Mouse (Mus musculus) testis, postnatal 14 days (tissue): ENCODE measurements around the gene Dnajb2.

Source experiments
- DNase-seq: peaks from one replicate; pipeline ENCODE4 v3.0.0; 2021; ENCODE audit warnings: low spot score

The Dnajb2 gene

DNA sequence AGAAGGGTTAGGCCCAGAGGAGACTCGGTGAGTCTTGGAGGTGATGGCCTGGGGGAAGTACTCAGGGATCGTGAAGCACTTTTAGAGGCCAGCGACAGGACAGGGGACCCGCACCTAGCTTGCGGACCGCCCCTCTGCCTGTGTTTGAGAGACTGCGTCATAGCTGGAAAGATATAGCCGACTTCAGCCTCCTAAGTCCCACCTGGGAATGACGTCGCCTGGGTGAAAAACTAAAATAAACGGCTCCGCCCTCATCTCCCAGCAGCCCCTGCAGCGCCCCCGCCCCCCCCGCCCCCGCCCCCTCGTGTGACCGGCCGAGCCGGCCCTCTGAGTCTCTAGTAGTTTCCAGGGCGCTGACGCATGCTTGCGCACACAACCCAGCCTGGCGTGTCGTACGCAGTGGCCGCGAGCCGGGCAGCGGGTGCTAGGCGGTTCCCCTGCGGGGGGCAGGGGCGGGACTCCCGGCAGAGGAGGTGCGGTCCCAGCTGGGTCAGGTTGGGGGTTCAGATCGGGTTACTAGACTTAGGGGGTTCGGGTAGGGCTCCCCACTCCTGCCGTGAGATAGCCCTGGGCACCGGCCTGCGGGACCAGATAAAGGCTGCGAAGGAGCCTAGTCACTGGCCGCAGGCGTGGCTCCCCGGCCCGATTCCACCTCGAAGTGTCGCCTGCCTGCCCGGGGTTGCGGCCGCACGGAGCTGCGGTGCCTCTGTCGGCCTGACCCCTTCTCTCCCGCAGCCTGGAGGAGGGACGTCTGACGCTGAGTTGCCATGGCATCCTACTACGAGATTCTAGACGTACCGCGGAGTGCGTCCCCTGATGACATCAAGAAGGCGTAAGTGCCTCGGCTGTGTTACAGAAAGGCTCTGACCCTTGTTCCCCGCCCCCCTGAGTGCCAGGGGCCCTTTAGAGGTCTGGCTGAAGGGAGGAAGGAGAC lies at the start of gene Dnajb2:
Dnajb2 (plus strand) TSS at position 290 of the 934 bp plus-strand sequence.
- DNase-seq = peak; percentile 78

- DNase-seq = no peak
Observed at GRCm38 (mm10) chr1:75187126-75187525, 49.1 kb upstream of the Dnajb2 start.

DNA sequence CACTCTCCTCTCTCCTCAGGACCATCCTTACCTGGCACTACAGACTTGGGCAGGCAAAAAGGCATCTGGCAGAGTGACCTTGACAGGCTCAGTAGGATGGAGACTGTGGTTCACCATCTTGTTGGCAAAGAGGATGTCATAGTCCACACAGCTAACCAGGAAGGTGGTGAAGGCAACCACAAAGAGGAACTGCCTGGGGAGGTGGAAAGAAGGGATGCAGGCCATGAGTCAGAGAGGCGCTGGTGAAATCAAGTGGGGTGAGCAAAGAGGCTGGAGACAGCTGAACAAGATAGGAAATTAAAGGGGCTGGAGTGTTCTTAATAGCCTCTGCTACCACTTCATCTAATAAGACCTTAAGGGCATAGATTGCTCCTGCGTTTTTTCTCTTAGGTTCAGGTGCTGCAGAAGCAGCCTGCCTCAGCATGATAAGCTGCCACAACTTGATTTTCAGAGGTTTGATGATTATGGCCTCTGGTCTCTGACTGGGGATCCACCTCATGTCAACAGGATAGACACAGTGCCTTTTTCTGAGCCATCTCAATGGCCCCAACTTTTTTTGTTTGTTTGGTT lies 48.2 kb upstream of the Dnajb2 start:
- no peak for DNase-seq

DNA sequence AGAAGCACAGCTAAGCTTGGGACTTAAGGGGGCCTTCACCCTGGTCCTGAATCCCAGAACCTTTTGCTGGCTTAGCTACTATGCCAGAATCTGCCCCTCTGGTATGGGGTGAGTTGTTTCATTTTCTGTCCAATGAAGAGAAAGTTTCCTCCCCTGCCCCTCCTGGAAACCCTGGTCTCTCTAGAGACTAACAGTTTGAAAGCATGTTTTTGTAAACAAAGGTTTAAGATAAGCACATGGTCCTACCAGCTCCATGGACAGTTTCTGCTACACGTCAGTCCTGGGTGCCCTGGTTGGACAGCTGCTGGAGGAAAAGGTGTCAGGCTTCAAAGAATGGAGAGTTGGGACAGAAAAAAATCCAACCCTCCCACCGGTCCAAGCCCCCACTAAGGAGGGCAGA lies 45.6 kb upstream of the Dnajb2 start:
- DNase-seq = no peak

DNA sequence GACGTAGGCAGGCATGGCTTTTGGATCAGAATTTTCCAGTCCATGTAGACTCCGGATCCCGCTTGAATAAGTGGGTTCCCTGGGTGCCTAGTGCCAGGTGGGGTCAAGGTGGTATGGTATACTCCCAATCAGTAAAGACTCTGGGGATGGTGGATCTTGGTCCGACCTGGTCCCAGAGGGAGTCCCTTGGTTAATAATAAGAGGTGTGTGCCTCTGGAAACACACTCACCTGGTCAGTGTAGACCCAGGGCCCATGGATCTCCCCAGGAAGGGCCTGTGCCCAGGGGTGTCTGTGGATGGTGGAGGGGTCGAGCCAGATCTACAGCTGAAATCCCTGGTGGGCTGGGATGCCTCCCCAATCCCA lies 45.0 kb upstream of the Dnajb2 start:
- DNase-seq = no peak

- peak; percentile 96 for DNase-seq
Observed at GRCm38 (mm10) chr1:75191622-75192402, 44.4 kb upstream of the Dnajb2 start, which contains the start of the genes Ankzf1 and Atg9a. Ankzf1 (plus strand) TSS chr1:75192151. Atg9a (minus strand) TSS chr1:75192196.

- peak; percentile 66 for DNase-seq
Observed at GRCm38 (mm10) chr1:75192452-75192851, 43.8 kb upstream of the Dnajb2 start.

GRCm38 (mm10) chr1:75201236-75201635 lies 35.0 kb upstream of the Dnajb2 start:
- no peak for DNase-seq

GRCm38 (mm10) chr1:75208967-75209678 lies 27.1 kb upstream of the Dnajb2 start:
- DNase-seq = no peak

DNA sequence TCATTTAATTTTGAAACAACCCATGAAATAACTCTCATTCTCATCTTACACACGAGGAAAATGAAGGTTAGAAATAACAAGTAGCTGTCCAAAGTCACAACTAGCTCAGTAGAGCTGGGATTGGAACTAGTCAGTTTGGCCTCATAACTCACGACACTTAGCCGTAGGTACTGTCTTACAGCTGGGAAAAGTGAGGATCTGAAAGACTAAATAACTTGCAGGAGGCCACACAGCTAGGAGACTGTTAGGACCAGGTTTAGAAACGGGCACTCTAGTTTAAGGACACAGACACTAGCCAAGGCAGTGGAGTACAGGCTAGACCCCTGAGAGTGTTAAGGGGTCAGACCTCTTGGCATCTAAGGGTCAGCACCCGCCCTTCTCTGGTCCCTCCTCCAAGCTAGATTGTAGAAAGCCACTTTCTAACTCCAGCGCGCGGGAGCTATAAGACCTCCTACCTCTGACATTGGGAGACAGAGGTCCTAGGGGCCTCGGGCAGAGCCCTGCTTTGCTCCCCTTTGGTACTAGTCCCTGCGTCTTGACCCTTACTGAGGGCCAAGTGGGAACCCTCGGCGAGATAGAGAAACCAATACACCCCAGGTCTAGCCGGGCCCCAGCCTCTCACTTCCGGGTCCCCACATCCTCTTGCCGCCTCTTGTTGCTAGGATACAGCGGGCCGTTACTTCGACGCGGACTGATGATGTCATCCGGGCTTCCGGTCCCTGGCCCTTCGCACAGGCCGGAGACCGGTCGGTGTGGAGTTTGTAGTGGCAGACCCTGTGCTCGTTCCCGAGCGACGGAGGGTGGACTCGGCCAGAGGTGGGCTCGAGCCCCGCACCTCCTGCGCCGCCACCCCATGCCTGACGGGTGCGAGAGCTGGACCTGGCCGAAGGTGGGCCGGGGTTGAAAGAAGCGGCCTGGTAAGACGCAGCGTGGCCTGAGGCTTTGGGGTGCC lies 25.8 kb upstream of the Dnajb2 start, which contains the start of the genes Glb1l and Stk16:
Glb1l (minus strand) TSS at position 678 of the 952 bp plus-strand sequence.
Stk16 (plus strand) TSS at position 703 of the 952 bp plus-strand sequence.
- peak; percentile 97 for DNase-seq

DNA sequence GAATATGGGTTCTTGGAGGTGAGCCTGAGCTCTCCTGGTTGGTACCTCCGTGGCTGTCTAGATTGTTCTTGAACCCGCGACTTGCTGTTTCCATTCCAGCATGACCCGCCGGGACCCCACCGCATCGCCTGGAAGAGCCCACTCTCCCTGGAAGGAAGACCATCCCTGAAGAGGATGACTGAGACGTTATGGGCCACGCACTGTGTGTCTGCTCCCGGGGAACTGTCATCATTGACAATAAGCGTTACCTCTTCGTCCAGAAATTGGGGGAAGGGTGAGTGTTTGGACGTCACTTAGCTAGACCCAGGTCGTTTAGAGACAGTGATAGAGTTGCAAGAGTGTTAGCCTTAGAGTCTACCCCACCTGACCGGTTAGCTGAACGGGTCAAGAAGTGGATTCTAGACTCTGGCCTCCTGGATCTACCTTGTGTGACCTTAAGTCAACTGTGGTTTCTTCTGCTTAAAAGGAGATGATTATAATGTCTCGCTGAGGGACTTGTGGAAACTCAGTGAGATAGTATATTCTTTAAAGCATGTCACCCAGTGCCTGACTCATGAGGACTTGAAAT lies 25.0 kb upstream of the Dnajb2 start:
- DNase-seq = no peak

DNA sequence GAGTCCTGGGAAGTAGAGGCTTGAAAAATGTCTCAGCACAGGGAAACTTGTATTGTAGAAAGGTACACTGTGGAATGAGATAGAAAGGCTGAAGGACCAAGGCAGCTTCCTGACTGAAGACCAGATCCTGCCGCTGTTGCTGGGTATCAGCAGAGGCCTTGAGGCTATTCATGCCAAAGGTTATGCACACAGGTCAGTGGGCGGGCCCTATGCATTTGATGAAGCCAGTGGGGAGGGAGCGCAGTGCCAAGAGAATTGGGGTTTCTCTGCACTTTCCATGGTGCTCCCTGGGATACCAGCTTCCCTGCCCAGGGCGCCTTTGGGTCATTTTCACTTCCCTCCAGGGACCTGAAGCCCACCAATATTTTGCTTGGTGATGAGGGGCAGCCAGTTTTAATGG lies 23.7 kb upstream of the Dnajb2 start:
- DNase-seq = no peak

- DNase-seq = no peak
Observed at GRCm38 (mm10) chr1:75213096-75213495, 23.1 kb upstream of the Dnajb2 start.

DNA sequence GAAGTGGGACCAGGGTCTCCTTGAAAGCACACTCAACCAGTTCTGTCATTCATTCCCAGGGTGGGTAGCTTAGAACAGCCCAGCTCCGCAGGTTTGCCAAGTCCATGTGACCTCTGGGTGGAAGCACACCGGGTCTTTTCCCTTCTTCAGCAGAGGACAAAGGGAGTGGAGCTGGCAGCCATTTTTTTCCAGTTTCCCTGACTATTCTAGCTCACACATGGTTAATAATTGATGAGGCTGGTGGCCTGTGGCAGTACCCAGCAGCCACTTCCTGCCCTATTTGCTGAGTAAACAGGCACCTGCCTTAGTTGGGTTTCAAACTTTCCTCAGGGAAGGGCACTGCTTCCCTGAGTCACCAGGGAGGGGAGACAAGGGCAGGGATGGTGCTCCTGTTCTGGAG lies 21.8 kb upstream of the Dnajb2 start:
- no peak for DNase-seq

DNA sequence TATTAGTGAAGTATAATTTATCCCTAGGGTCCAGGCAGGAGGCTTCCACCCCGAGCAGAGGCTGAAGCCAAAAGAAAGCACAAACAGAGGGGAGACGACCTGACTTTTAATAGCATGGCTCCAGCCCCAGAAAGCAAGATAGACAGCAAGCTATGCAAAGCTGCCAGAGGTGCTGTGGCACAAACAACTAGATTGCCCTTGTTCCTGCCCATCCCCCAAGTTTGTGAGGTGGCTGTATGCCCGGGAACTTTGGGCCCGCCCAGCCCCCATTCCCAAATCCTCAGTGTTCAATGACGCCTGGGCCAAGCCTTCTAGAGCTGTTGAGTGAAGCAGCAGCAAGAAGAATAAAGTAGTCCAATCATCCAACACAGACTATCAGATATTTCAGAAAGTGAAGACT lies 21.3 kb upstream of the Dnajb2 start:
- DNase-seq = no peak

DNA sequence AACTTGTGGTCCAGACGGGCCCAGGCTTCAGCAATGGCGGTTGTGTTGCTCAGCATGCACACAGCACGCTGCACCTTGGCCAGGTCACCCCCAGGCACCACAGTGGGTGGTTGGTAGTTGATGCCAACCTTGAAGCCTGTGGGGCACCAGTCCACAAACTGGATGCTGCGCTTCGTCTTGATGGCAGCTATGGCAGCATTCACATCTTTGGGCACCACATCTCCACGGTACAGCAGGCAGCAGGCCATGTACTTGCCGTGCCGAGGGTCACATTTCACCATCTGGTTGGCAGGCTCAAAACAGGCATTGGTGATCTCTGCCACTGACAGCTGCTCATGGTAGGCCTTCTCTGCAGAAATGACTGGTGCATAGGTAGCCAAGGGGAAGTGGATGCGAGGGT lies 20.4 kb upstream of the Dnajb2 start:
- no peak for DNase-seq

GRCm38 (mm10) chr1:75216797-75217585 lies 19.2 kb upstream of the Dnajb2 start:
- no peak for DNase-seq

DNA sequence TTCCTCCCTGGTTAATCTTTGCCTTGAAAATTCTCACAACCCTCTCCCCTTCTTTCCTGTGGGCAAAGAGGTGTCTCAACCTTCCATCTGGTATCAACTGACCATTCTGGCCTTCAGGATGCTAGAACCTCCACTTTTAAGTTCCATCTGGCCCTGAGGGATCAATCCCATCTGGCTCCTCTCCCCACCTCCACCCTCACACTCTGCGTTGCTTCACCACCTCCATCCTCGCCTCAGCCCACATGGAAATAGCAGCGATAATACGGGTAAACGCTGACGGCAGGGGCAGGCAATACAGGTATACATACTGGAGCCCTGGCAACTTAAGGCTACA lies 18.3 kb upstream of the Dnajb2 start:
- no peak for DNase-seq

- no peak for DNase-seq
Observed at GRCm38 (mm10) chr1:75218227-75219001, 17.8 kb upstream of the Dnajb2 start.
